Mouse (Mus musculus) kidney, postnatal 0 days (tissue): ENCODE measurements around the gene Gbgt1. TPM values are rescaled to one million over a fixed set of nuclear protein-coding genes. Genes with fewer than 3 reads are reported as not detected.

Experiments
- ATAC-seq: fragments of 200-750 bp; cut with Nextera tagmentation; replicated peaks from 2 replicates; pipeline ENCODE4 v1.8.0; 2017; ENCODE audit warnings: low read depth, moderate number of reproducible peaks, moderate TSS enrichment, moderate library complexity; ENCODE audit not compliant: low FRiP score
- DNase-seq: peaks from one replicate; pipeline ENCODE4 v3.0.0-alpha.2; 2016; ENCODE audit warnings: low spot score
- H3K27ac ChIP-seq: fragments of 300-500 bp; sonication (generic); 2 replicates; pipeline ENCODE4 v1.5.1; 2014; ENCODE audit warnings: mild to moderate bottlenecking
- H3K27me3 ChIP-seq: fragments of 300-500 bp; sonication (generic); 2 replicates; pipeline ENCODE4 v1.6.1; 2014; ENCODE audit warnings: low read length, mixed read lengths; ENCODE audit not compliant: insufficient read depth
- H3K36me3 ChIP-seq: fragments of 300-500 bp; sonication (generic); 2 replicates; pipeline ENCODE4 v1.6.1; 2014; ENCODE audit warnings: low read length, mixed read lengths; ENCODE audit not compliant: insufficient read depth
- H3K4me1 ChIP-seq: fragments of 300-500 bp; sonication (generic); replicated peaks from 2 replicates; pipeline ENCODE4 v1.6.1; 2014; ENCODE audit warnings: antibody characterized with exemption, low read length, mixed read lengths; ENCODE audit not compliant: insufficient read depth
- H3K4me2 ChIP-seq: fragments of 300-500 bp; sonication (generic); 2 replicates; pipeline ENCODE4 v1.6.1; 2014; ENCODE audit warnings: mild to moderate bottlenecking, low read length, moderate library complexity, mixed read lengths
- H3K4me3 ChIP-seq: fragments of 300-500 bp; sonication (generic); replicated peaks from 2 replicates; pipeline ENCODE4 v1.5.1; 2014; ENCODE audit warnings: low read depth, low read length
- H3K9ac ChIP-seq: fragments of 300-500 bp; sonication (generic); 2 replicates; pipeline ENCODE4 v1.6.1; 2014; ENCODE audit warnings: low read depth, low read length
- H3K9me3 ChIP-seq: fragments of 300-500 bp; sonication (generic); replicated peaks from 2 replicates; pipeline ENCODE4 v1.6.1; 2016; ENCODE audit warnings: low read length, inconsistent platforms, mixed read lengths
- CTCF ChIP-seq: IDR thresholded peaks from 2 replicates; pipeline ENCODE4 v1.5.1; 2016; ENCODE audit warnings: antibody characterized with exemption, low read depth, mild to moderate bottlenecking, moderate library complexity
- WGBS: fragments of 180-500 bp; shearing (Covaris S2); extraction: QIAGEN DNeasy Blood & Tissue Kit; methylation state at CpG from one replicate; pipeline ENCODE4 v1.1.7; 2014; 5-methylcytosine and 5-hydroxymethylcytosine counted together
- polyA plus RNA-seq: library from polyadenylated mRNA; unstranded; fragments of >200 nt; fragmentation: Nextera tagmentation; extraction: Ambion mirVana; gene quantifications from 2 replicates; pipeline ENCODE4 v1.2.1, GENCODE M21; 2015

Gbgt1 gene
- polyA plus RNA-seq, 1 experiment from 2014 or later: 2.4 TPM

GRCm38 (mm10) chr2:28513431-28514370 is 17.0 kb downstream of the Gbgt1 start:
- Histone ChIP-seq H3K9ac (peak overlapping the region; percentile 83), H3K27ac (peak overlapping the region; percentile 71), H3K4me2 (peak overlapping the region; percentile 97), H3K4me3 (peak overlapping the region; percentile 67), H3K9me3 (no peaks in the 10 kb centered on the region), H3K36me3 (no peaks in the 10 kb centered on the region), H3K4me1 (peaks cover 16% of the 10 kb centered on the region), H3K27me3 (no peaks in the 10 kb centered on the region)
- WGBS: 4% methylated on average over 47 of the region's 47 CpGs
- no peak for TF ChIP-seq CTCF
- ATAC-seq (peak; percentile 27; the same call in 1 of the 2 replicates), DNase-seq (peak; percentile 40)

- Histone ChIP-seq H3K9ac (0 out of 2 replicates have a peak overlapping the region, but pooled peaks have one; percentile 83), H3K36me3 (no peaks in the 10 kb centered on the region), H3K4me1 (peaks cover 16% of the 10 kb centered on the region), H3K4me3 (peak overlapping the region; percentile 67; the same call in 1 of the 2 replicates), H3K9me3 (no peaks in the 10 kb centered on the region), H3K27me3 (no peaks in the 10 kb centered on the region), H3K4me2 (peak overlapping the region; percentile 97), H3K27ac (no peak overlapping the region)
- peak; percentile 93 for DNase-seq
- 25% methylated on average over 5 of the region's 5 CpGs for WGBS
- no peak; the same call in 1 of the 2 replicates for ATAC-seq
- peak; percentile 97 for TF ChIP-seq CTCF
These were observed 17.8 kb downstream of the Gbgt1 start for GRCm38 (mm10) chr2:28514489-28514888.

GRCm38 (mm10) chr2:28517206-28517909 is 20.7 kb downstream of the Gbgt1 start:
- H3K27ac ChIP-seq: 0 out of 2 replicates have a peak overlapping the region, but pooled peaks have one; percentile 13
- 51% methylated on average over 5 of the region's 5 CpGs for WGBS
- no peak overlapping the region for H3K4me2 ChIP-seq
- no peak overlapping the region for H3K4me3 ChIP-seq
- DNase-seq: peak; percentile 84
- H3K27me3 ChIP-seq: no peaks in the 10 kb centered on the region
- no peaks in the 10 kb centered on the region for H3K36me3 ChIP-seq
- no peaks in the 10 kb centered on the region for H3K9me3 ChIP-seq
- H3K9ac ChIP-seq: no peak overlapping the region
- peaks cover 16% of the 10 kb centered on the region for H3K4me1 ChIP-seq
- peak; percentile 62 for ATAC-seq
- TF ChIP-seq CTCF: peak; percentile 88

GRCm38 (mm10) chr2:28518231-28518630 is 21.5 kb downstream of the Gbgt1 start:
- no peak overlapping the region for H3K9ac ChIP-seq
- ATAC-seq: no peak
- TF ChIP-seq CTCF: no peak
- no peaks in the 10 kb centered on the region for H3K36me3 ChIP-seq
- no peaks in the 10 kb centered on the region for H3K9me3 ChIP-seq
- H3K4me3 ChIP-seq: no peak overlapping the region
- no peaks in the 10 kb centered on the region for H3K27me3 ChIP-seq
- 65% methylated on average over 2 of the region's 2 CpGs for WGBS
- no peak overlapping the region for H3K4me2 ChIP-seq
- no peak for DNase-seq
- no peak overlapping the region for H3K27ac ChIP-seq
- peaks cover 16% of the 10 kb centered on the region for H3K4me1 ChIP-seq

GRCm38 (mm10) chr2:28520581-28520980 is 23.9 kb downstream of the Gbgt1 start:
- WGBS: 83% methylated on average over 5 of the region's 5 CpGs
- H3K4me2 ChIP-seq: no peak overlapping the region
- H3K27me3 ChIP-seq: no peaks in the 10 kb centered on the region
- no peaks in the 10 kb centered on the region for H3K9me3 ChIP-seq
- H3K27ac ChIP-seq: no peak overlapping the region
- TF ChIP-seq CTCF: no peak
- ATAC-seq (no peak), DNase-seq (no peak)
- H3K9ac ChIP-seq: no peak overlapping the region
- H3K36me3 ChIP-seq: no peaks in the 10 kb centered on the region
- no peak overlapping the region for H3K4me3 ChIP-seq
- peaks cover 21% of the 10 kb centered on the region; the same call in 1 of the 2 replicates for H3K4me1 ChIP-seq

- no peak overlapping the region for H3K27ac ChIP-seq
- no peak for TF ChIP-seq CTCF
- WGBS: 70% methylated on average over 6 of the region's 6 CpGs
- ATAC-seq (no peak), DNase-seq (no peak)
- no peaks in the 10 kb centered on the region for H3K27me3 ChIP-seq
- no peak overlapping the region for H3K4me3 ChIP-seq
- H3K9ac ChIP-seq: no peak overlapping the region
- H3K4me2 ChIP-seq: no peak overlapping the region
- no peaks in the 10 kb centered on the region for H3K36me3 ChIP-seq
- H3K4me1 ChIP-seq: peaks cover 28% of the 10 kb centered on the region; the same call in 1 of the 2 replicates
- no peaks in the 10 kb centered on the region for H3K9me3 ChIP-seq
These were observed 25.0 kb downstream of the Gbgt1 start for GRCm38 (mm10) chr2:28521571-28522151.
